Mouse (Mus musculus): Measurements from ENCODE around the gene Gsta1.

GRCm38 (mm10) chr9:78204194-78204593 is 26.3 kb upstream of the Gsta1 start:
- no peak for TF ChIP-seq POLR2A (IDR thresholded peaks at IDR 0.05; ENCODE audit: low read depth, low read length)
- TF ChIP-seq CTCF (IDR thresholded peaks at IDR 0.05; ENCODE audit: extremely low read depth, insufficient read length, insufficient replicate concordance, low read depth, low read length), result no peak
